Mouse (Mus musculus): ENCODE data around the gene Sec62.
A peak's percentile ranks its signal among the peaks of the same experiment; 100 is the strongest.
"Not testable (repeated sequence)": the region's sequence is repeated elsewhere in the genome, so short reads cannot be mapped to it uniquely, and the experiment has no call there.

The Sec62 gene

DNA sequence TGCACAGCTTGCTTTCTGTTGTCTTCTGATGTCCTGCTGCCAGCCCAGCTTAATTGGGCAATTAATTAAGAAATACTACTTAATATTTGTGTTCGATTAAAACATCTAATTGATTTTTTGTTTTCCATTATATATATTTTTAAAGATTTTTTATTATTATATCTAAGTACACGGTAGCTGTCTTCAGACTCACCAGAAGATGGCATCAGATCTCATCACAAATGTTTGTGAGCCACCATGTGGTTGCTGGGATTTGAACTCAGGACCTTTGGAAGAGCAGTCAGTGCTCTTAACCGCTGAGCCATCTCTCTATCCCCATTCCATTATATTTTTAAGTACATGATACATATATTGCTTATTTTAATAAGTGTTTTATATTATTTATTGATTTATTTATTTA, 40.6 kb downstream of the Sec62 start:
- DNase-seq, result no peak

DNA sequence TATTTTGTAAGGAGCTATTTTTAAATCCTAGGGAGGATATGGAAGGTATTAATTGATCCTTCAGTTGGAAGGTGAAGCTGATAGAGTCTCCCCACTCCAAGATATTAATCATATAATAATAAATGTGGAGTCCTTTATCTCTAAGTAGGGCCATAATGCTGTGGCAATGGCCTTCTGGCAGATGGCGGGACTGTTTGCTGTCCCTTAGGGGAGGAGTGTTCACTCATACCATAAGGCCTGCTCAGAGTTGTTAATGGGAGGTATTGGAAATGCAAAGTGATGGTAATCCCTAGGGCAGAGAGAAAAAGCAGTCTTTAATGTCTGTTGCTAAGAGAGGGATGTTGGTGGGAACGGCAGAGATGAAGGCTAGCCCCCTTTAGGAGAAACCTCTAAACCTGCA, 53.1 kb downstream of the Sec62 start:
- DNase-seq, result no peak

DNA sequence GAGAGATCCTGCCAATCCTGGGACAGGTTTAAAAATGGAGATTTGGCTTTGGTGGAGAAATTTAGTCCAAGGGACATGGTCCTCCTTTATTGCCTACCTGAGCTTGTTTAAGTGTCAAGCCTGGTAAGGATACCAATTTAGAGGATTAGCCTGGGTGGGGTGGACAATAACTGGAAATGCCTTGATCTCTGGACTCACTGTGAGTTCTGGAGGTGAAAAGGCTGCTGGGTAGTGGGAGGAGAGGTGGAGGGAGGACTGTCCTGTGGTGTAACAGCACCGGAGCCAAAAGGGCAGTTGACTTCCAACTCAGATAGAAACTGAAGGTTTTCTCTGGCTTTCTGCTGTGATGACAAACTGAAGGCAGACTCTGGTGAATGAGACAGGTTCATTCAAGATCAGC, 54.7 kb downstream of the Sec62 start:
- DNase-seq, result no peak

DNA sequence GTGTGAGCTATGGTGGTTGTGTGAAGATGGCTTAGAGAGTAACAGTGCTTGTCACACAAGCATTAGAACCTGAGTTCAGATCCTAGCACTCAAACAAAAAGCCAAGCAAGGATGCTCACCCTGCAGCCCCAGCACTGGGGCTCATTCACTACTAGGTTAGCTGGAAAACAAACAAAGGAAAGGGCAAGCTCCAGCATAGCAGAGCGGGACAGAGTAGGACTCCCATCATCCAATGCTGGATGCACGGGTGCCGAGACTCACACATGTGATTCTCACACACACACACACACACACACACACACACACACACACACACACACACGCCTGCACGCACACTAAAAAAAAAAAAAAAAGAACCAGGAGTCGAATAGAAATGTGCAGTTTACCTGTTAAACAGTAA, 58.7 kb downstream of the Sec62 start:
- DNase-seq, result no peak

DNA sequence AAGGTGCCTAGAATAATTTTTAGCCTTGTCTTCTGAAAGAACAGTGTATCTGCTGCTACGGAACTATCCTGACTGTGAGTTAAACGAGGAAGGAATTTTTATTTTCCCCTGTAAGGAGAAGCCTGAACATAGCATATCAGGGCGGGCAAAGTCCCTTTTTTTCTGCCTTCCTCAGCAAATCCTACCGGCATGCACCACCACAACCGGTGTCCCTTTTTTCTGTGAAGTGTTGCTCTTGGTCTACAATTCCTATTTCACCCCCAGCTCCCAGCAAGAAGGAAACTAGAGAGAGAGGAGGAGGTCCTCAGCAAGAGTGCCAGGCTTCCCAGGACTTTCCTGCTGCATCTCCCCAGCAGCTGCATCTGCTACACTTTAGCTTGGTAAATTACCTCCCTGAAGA, 60.9 kb downstream of the Sec62 start:
- no peak for DNase-seq

DNA sequence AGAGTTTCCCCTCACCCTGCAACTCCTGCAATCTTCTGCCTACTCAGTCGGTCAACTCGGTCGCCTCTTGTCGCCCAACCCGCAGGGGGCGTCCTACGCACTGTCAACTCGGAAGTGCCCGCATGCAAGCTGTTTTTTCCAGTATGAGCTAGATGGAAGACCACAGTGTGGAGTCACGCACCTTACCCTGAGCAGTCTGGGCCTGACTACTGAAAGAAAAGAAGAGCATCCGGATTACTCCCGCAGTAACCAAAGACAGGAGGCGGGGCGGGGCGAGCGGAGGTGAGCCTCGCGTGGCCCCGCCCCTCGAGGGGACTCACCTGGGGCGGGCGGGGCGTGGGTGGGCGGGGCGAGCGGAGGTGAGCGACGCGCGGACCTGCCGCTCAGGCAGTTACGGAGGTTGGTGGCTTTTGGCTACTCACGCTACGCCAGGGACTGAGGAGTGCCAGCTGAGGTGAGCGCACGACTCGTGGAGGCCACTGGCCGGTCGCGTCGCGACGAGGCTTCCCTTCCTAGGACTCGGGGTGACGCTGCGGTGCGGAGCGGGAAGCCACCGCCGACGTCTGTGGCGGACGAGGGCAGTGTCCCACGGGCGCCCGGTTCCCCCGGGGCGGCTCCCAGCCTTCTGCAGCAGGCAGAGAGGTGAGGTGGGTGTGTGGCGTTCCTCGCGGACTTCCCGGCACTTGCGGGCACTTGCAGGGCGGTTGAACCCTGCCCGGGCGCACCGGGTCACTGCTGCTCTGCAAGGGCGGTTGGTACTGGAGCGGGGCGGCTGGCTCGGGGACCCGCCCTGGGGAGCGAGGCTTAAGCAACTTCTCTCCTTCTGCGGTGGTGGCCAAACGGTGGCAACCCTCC, 63.2 kb downstream of the Sec62 start, which contains the start of gene Gpr160:
Gpr160 (plus strand) TSS at position 347 of the 855 bp plus-strand sequence.
- peak; percentile 45 to 54 for DNase-seq

DNA sequence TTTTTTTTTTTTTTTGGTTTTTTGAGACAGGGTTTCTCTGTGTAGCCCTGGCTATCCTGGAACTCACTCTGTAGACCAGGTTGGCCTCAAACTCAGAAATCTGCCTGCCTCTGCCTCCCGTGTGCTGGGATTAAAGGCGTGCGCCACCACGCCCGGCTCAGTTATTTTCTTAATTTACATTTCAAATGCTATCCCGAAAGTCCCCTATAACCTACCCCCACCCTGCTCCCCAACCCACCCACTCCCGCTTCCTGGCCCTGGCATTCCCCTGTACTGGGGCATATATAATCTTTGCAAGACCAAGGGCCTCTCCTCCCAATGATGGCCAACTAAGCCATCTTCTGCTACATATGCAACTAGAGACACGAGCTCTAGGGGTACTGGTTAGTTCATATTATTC, 66.9 kb downstream of the Sec62 start:
- not testable (repeated sequence) for DNase-seq

DNA sequence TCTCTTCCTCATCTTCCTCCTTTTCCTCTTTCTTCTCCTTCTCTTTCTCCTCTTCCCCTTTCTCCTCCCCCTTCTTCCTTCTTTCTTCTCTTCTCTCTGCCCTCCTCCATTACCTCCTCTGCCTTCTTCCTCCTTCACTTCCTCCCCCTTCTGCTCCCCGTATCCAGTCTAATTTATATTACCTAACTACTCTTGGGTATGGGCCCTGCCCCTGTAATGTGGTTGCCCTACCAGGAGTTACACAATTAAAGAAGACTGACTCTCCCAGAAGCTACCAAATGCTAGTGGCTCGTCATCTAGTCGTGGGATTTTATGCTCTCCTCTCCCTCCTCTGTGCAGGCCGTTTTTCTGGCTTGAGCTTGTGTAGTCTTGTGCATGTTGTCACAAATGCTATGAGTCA, 68.0 kb downstream of the Sec62 start:
- DNase-seq, result no peak

DNA sequence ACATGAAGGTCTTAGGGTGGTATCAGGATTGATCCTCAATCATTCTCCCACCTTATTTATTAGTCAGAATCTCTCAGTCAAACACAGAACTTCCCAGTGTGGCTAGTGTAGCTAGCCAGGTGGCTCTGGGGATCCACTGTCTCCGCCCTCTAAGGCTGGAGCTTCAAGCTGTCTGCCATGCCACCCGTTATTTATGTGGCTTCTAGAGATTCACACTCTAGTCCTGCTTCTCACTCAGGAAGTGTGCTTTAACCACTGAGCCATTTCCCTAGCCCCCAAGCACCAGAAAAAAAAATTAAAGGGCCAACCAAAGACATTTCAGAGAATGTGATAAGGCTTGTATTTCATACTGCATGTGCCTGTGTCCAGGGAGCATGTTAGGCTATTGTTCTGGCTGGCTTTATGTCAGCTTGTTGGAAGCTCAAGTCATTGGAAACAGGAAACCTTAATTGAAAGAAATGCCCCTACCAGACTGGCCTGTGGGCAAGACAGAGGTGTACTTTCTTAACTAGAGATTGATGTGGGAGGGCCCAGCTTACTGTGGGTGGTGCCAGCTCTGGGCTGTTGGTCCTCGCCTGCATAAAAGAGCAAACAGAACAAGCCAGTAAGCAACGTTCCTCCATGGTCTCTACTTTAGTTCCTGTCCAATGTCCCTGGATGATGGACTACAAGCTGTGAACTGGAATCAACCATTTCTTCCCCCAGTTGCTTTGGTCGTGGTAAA, 71.2 kb downstream of the Sec62 start:
- no peak for DNase-seq

DNA sequence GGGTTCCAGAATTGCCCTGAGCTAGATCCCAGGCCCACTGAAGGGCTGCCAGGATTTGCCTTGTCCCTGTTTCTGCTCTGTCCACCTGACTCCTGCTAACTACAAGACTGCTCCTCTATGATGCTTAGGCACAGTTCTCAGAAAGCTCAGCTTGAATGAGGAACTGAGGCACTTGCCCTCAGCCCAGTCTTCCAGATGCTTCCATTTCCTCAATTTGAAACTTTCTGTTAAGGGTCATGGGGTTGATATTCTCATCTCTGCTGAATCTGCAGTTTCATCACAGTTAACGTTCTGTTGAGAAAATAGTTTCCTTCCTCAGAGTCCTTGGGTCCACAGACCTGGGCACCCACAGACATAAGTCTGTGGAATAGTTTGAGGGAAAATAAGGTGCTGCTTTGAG, 72.0 kb downstream of the Sec62 start:
- DNase-seq, result no peak

DNA sequence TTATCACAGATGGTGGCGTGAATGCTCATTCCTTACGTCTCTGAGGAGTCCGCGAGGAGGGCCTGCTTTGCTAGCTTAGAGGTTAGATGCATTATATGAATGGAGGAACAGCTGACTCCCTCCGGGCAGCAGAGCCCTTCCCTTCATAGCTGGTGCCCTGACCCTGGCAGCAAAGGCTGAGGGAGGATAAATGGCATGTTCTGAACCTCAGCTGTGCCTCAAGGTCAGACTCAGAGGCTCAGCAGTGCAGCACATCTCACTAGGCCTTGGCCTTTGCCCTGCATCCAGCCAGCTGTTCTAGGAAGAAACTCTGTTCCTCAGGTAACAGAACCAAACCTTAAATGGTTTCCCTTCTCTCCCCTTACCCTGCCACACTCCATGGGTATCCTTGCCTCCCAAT, 75.5 kb downstream of the Sec62 start:
- DNase-seq, result no peak

DNA sequence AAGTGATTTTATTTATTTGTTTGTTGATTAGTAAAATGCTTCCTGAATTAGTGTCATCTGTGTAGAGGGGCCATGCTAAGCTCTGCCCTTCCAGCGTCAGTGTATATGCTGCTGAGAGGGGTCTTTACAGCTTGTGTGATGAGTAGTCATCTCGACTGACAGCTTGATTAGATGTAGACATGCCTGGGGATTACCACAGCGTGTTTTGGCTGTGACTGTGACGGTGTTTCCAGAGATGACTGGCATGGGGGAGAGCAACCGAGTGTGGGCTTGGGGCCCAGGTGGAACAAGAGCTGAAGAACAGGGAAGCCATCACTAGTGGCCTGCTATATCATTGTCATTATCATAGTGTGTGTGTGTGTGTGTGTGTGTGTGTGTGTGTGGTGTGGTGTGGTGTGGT, 76.0 kb downstream of the Sec62 start:
- no peak for DNase-seq

DNA sequence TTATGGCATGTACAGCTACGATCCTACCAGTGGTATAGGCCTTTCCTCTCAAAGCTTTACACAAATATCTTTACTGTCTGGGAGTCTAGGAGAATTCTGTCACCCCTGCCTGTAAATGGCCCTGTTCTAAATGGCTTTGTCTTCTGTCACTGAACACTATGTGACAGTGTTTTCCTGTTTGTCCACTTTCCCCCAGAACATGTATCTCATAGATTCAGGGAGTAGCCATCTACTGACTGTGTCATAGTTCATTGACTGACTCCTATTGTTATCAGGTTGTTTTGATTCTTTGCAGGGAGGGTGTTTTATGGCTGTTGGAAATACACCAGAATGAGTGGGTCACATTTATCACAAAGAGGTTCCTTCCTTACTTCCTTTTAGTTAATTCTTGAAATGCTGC, 77.3 kb downstream of the Sec62 start:
- DNase-seq, result no peak
